Mouse (Mus musculus): ENCODE data around the gene Tmub1.

GRCm38 (mm10) chr5:24405389-24405876 lies 42.2 kb downstream of the Tmub1 start:
- TF ChIP-seq CTCF (IDR thresholded peaks at IDR 0.05; ENCODE audit: borderline replicate concordance, control insufficient read depth, extremely low read depth, insufficient read depth, low read length, poor library complexity): no peak
- TF ChIP-seq POLR2A (IDR thresholded peaks at IDR 0.05; ENCODE audit: control insufficient read depth, extremely low read depth, insufficient read depth, low read length, poor library complexity): no peak

Data from thymus, adult 2 months (tissue).